Comparison of ENCODE assay signal across 7 mouse cellular contexts in the genomic region with DNA sequence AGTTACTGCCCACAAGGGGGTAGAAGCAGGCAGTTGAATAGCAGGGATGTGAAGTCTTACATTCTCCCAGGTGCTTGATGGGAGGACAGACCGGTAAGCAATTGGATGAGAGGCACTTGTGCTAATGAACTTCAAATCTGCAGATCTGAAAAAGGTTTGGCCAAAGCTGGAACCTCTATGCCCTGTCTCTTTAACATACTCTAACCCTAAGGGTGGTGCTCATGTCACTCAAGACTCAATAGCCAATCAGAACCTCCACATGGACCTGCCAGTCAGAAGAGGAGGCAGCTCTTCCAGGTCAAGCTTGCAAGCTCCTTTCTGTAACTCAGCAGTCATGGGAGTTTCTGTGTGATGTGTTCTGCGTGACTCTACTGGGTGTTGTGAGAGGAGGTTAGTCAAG. TPM values are rescaled to one million over a fixed set of nuclear protein-coding genes. Genes with fewer than 3 reads are reported as not detected.
DNase-seq lines count a peak whose midpoint lies in the region; ATAC-seq and TF ChIP-seq lines count a peak whose summit lies in the region.
"Not testable (repeated sequence)": the region's sequence is repeated elsewhere in the genome, so short reads cannot be mapped to it uniquely, and the experiment has no call there.

A gene (plus strand): TSS at position 301 of the 400 bp plus-strand sequence.

- not testable (repeated sequence) for H3K4me1 ChIP-seq in ES-Bruce4 (ENCODE audit: control insufficient read depth, insufficient read depth, low read length); embryonic facial prominence, embryonic 12.5 days; intestine, embryonic 15.5 days (replicated peaks); liver, embryonic 12.5 days; midbrain, postnatal 0 days (ENCODE audit: insufficient read depth, low read length)

- H3K27ac ChIP-seq in ES-Bruce4 (ENCODE audit: insufficient read depth, low read length); embryonic facial prominence, embryonic 12.5 days; intestine, embryonic 15.5 days; liver, embryonic 12.5 days; midbrain, postnatal 0 days (ENCODE audit: low read depth, low read length): not testable (repeated sequence)

- not testable (repeated sequence) for ATAC-seq in embryonic facial prominence, embryonic 12.5 days (ENCODE audit: insufficient number of reproducible peaks, insufficient read depth, low FRiP score, low TSS enrichment); granulocyte monocyte progenitor cell, adult 5-6 weeks (replicated peaks; ENCODE audit: poor library complexity, severe bottlenecking); intestine, embryonic 15.5 days; liver, embryonic 12.5 days; megakaryocyte-erythroid progenitor cell, adult 5-6 weeks (replicated peaks; ENCODE audit: low FRiP score, low TSS enrichment, poor library complexity, severe bottlenecking); midbrain, postnatal 0 days (ENCODE audit: low FRiP score)

- not testable (repeated sequence) for DNase-seq in midbrain, postnatal 0 days (ENCODE audit: low spot score)

- not testable (repeated sequence) for TF ChIP-seq CTCF in ES-Bruce4 (IDR thresholded peaks at IDR 0.05; ENCODE audit: low read depth, low read length); midbrain, postnatal 0 days (IDR thresholded peaks at IDR 0.05)

- H3K9ac ChIP-seq in ES-Bruce4 (ENCODE audit: low read depth, poor library complexity, severe bottlenecking); embryonic facial prominence, embryonic 12.5 days; intestine, embryonic 15.5 days; liver, embryonic 12.5 days; midbrain, postnatal 0 days (replicated peaks; ENCODE audit: low read length, poor library complexity, severe bottlenecking): not testable (repeated sequence)

- H3K4me3 ChIP-seq in ES-Bruce4 (ENCODE audit: low read depth, low read length); embryonic facial prominence, embryonic 12.5 days; intestine, embryonic 15.5 days (replicated peaks); liver, embryonic 12.5 days; midbrain, postnatal 0 days (ENCODE audit: low read depth, low read length): not testable (repeated sequence)

- H3K4me2 ChIP-seq in embryonic facial prominence, embryonic 12.5 days (replicated peaks); intestine, embryonic 15.5 days (replicated peaks); liver, embryonic 12.5 days; midbrain, postnatal 0 days (ENCODE audit: low read depth, low read length, poor library complexity, severe bottlenecking): not testable (repeated sequence)

- not testable (repeated sequence) for TF ChIP-seq POLR2A in ES-Bruce4 (IDR thresholded peaks at IDR 0.05; ENCODE audit: insufficient read depth, low read length)

- TF ChIP-seq EP300 in ES-Bruce4 (IDR thresholded peaks at IDR 0.05; ENCODE audit: insufficient read depth, low read depth, low read length) = not testable (repeated sequence)

- not testable (repeated sequence) for H3K9me3 ChIP-seq in ES-Bruce4 (replicated peaks; ENCODE audit: control insufficient read depth, insufficient read depth, low read length, poor library complexity, severe bottlenecking); embryonic facial prominence, embryonic 12.5 days; intestine, embryonic 15.5 days; liver, embryonic 12.5 days (replicated peaks); midbrain, postnatal 0 days (ENCODE audit: low read length)

- not testable (repeated sequence) for H3K36me3 ChIP-seq in ES-Bruce4 (ENCODE audit: control insufficient read depth, insufficient read depth, low read length, poor library complexity, severe bottlenecking); embryonic facial prominence, embryonic 12.5 days; intestine, embryonic 15.5 days; liver, embryonic 12.5 days; midbrain, postnatal 0 days (ENCODE audit: insufficient read depth, low read length)

- not testable (repeated sequence) for H3K27me3 ChIP-seq in ES-Bruce4 (ENCODE audit: control insufficient read depth, insufficient read depth, low read length, poor library complexity, severe bottlenecking); embryonic facial prominence, embryonic 12.5 days; intestine, embryonic 15.5 days (replicated peaks); liver, embryonic 12.5 days (replicated peaks); midbrain, postnatal 0 days (ENCODE audit: insufficient read depth, low read length)

- no CpG with 5 or more reads among the region's 2 CpGs for WGBS in embryonic facial prominence, embryonic 12.5 days
- no CpG with 5 or more reads among the region's 2 CpGs for WGBS in intestine, embryonic 15.5 days
- WGBS in liver, embryonic 12.5 days (ENCODE audit: insufficient replicate concordance) = no CpG with 5 or more reads among the region's 2 CpGs
- whole genome bisulfite sequencing in midbrain, postnatal 0 days = no CpG with 5 or more reads among the region's 2 CpGs

RNA-seq across cellular contexts. Expression of the gene that starts here (rescaled TPM):
- polyA plus RNA-seq in ES-Bruce4 (2011; ENCODE audit: insufficient read depth, insufficient read length, low read depth, missing spikeins) = 10.6 TPM in 1 of 2 replicates, not detected in the other
- 8.2 and 16.1 TPM in 2 replicates for polyA plus RNA-seq in embryonic facial prominence, embryonic 12.5 days (2016; fragmentation: Nextera tagmentation; extraction: Ambion mirVana)
- total RNA-seq in granulocyte monocyte progenitor cell, adult 5-6 weeks (2014; fragmentation: Nextera tagmentation) = 17.8 and 70.8 TPM in 2 replicates
- 27.7 and 52.5 TPM in 2 replicates for total RNA-seq in granulocyte monocyte progenitor cell, adult 5-6 weeks (2017)
- polyA plus RNA-seq in intestine, embryonic 15.5 days (2015; fragmentation: Nextera tagmentation; extraction: Ambion mirVana) = 14.0 and 14.7 TPM in 2 replicates
- polyA plus RNA-seq in liver, embryonic 12.5 days (2016; fragmentation: Nextera tagmentation; extraction: Ambion mirVana) = 10.2 and 10.7 TPM in 2 replicates
- 10.1 and 15.5 TPM in 2 replicates for total RNA-seq in megakaryocyte-erythroid progenitor cell, adult 5-6 weeks (2014; fragmentation: Nextera tagmentation)
- total RNA-seq in megakaryocyte-erythroid progenitor cell, adult 5-6 weeks (2017) = 13.9 and 17.3 TPM in 2 replicates
- 12.0 TPM in 2 replicates for total RNA-seq in midbrain, postnatal 0 days (2014; rRNA removed)
- 8.8 and 12.2 TPM in 2 replicates for polyA plus RNA-seq in midbrain, postnatal 0 days (2015; fragmentation: Nextera tagmentation; extraction: Ambion mirVana)
